Mouse (Mus musculus) G1E (cell line): ENCODE measurements at regions not wholly inside any gene's neighbourhood (a gene's known extent, or its start where the extent isn't known, plus 50 kb on each side); places are given as distances from the start of the nearest gene placed in this dataset.

Experiments used
- ATAC-seq: 2 replicates; pipeline ENCODE4 v1.8.0; 2016; ENCODE audit warnings: mild to moderate bottlenecking; ENCODE audit not compliant: insufficient number of reproducible peaks, poor library complexity, low FRiP score, severe bottlenecking; ENCODE audit errors: extremely low read depth
- DNase-seq: peaks from one replicate; pipeline ENCODE4 v3.0.0; 2012; ENCODE audit warnings: low spot score
- H3K27me3 ChIP-seq: 2 replicates; pipeline ENCODE4 v1.6.1; 2012; ENCODE audit warnings: mild to moderate bottlenecking, low read length, inconsistent platforms; ENCODE audit not compliant: insufficient read depth
- H3K36me3 ChIP-seq: replicated peaks from 2 replicates; pipeline ENCODE3; 2012; ENCODE audit warnings: mild to moderate bottlenecking, inconsistent platforms
- H3K4me1 ChIP-seq: 2 replicates; pipeline ENCODE4 v1.6.1; 2012; ENCODE audit warnings: low read depth, low read length, inconsistent platforms, mixed read lengths; ENCODE audit not compliant: insufficient read depth
- H3K4me3 ChIP-seq: 2 replicates; pipeline ENCODE4 v1.5.1; 2012; ENCODE audit warnings: low read depth, mild to moderate bottlenecking, inconsistent platforms, low read length, moderate library complexity, mixed read lengths
- H3K9me3 ChIP-seq: replicated peaks from 2 replicates; pipeline ENCODE4 v1.6.1; 2012; ENCODE audit warnings: inconsistent platforms
- CTCF ChIP-seq: IDR thresholded peaks from 2 replicates; pipeline ENCODE4 v1.5.1; 2012; ENCODE audit warnings: low read depth, low read length, inconsistent platforms, mixed read lengths
- GATA1 ChIP-seq: IDR thresholded peaks from 2 replicates; pipeline ENCODE4 v1.6.1; 2012; ENCODE audit warnings: borderline replicate concordance, low read length, inconsistent platforms, mixed read lengths
- GATA2 ChIP-seq: IDR thresholded peaks from 2 replicates; pipeline ENCODE4 v1.6.1; 2012; ENCODE audit warnings: low read depth, low read length, inconsistent platforms, borderline replicate concordance
- POLR2AphosphoS5 ChIP-seq: IDR thresholded peaks from 2 replicates; pipeline ENCODE4 v1.6.1; 2012; ENCODE audit warnings: low read depth, low read length, inconsistent platforms; ENCODE audit not compliant: insufficient replicate concordance
- TAL1 ChIP-seq: conservative IDR thresholded peaks from 2 replicates; pipeline ENCODE4 v1.6.1; 2012; ENCODE audit warnings: low read depth, low read length, inconsistent platforms, mixed read lengths

DNA sequence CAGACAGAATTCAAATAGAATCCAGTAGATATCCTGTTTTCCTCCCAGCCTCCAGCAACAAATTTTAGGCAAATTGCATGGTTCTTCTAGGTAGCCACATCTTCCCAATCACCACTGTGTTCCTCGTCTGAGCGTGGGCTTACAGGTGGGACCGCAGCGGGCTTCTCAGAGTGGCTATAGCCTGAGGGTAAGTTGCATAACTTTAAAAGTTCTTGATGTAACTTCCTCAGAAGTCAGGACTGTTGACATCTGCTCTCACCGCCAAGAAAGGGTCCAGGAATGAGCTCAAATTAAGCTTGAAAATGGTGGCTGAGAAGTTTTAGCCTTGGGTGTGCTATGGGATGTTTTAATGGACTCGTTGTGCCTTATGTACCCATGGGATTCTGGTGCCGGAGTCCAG, 377.7 kb downstream of the Gxylt1 start:
- Histone ChIP-seq H3K4me1 (no peaks in the 10 kb centered on the region), H3K4me3 (no peak overlapping the region), H3K27me3 (no peaks in the 10 kb centered on the region), H3K36me3 (no peaks in the 10 kb centered on the region), H3K9me3 (peaks cover 26% of the 10 kb centered on the region)
- DNase-seq (no peak), ATAC-seq (no peak)
- no peak for TF ChIP-seq POLR2AphosphoS5
- TF ChIP-seq GATA1: no peak
- no peak for TF ChIP-seq CTCF
- no peak for TF ChIP-seq TAL1

DNA sequence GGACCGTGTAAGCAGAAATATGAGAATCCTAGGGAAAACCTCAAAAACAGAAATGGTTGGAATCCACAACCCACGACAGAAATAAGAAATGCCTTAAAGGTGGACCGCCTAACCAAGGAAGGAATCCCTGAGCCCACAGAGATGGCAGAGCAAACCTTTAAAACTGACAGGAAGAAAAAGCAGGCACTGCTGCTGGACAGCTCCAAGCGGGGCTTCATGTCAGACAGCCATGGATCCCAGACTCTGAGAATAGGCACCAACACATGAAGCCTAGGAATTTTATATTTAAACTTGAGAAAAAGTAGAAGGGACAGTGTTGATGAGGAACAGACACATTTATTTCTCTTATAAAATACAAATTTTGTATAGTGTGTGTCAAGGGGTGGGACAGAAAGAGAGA, 379.1 kb downstream of the Gxylt1 start:
- Histone ChIP-seq H3K4me3 (no peak overlapping the region), H3K36me3 (no peaks in the 10 kb centered on the region), H3K27me3 (no peaks in the 10 kb centered on the region), H3K4me1 (no peaks in the 10 kb centered on the region), H3K9me3 (peaks cover 27% of the 10 kb centered on the region)
- ATAC-seq (no peak), DNase-seq (no peak)
- TF ChIP-seq GATA1 (no peak), POLR2AphosphoS5 (no peak)

GRCm38 (mm10) chr15:92876438-92876837, 398.5 kb downstream of the Gxylt1 start:
- TF ChIP-seq GATA2: no peak
- no peak for TF ChIP-seq GATA1
- TF ChIP-seq POLR2AphosphoS5: no peak
- TF ChIP-seq TAL1: no peak
- no peak for TF ChIP-seq CTCF
- DNase-seq (no peak), ATAC-seq (no peak)
- H3K4me1 ChIP-seq: no peaks in the 10 kb centered on the region
- no peaks in the 10 kb centered on the region for H3K36me3 ChIP-seq
- H3K27me3 ChIP-seq: no peaks in the 10 kb centered on the region
- H3K4me3 ChIP-seq: no peak overlapping the region
- H3K9me3 ChIP-seq: peaks cover 12% of the 10 kb centered on the region; the same call in 1 of the 2 replicates

DNA sequence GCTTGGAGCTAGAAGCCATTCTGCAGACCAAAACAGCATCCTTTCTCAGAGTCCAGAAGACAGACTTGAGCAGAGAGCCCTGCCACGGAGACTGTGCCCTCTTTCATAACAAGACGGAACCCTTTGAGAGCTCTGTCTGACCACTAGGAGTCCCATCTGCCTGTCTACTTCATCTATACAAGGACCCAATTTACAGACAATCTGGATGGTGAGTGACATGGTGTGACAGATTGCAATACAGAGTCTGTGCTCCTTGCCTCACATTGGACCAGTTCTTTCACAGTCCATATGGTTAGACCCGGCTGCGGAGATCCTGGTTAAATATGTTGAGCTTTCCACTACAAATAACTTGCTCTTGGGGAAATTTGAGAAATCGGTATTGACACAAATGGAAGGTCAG, 410.9 kb downstream of the Gxylt1 start:
- H3K27me3 ChIP-seq: no peaks in the 10 kb centered on the region
- H3K36me3 ChIP-seq: no peaks in the 10 kb centered on the region
- peaks cover 24% of the 10 kb centered on the region for H3K9me3 ChIP-seq
- DNase-seq (no peak), ATAC-seq (no peak)
- no peak overlapping the region for H3K4me3 ChIP-seq
- TF ChIP-seq POLR2AphosphoS5: no peak
- TF ChIP-seq GATA2: no peak
- no peak for TF ChIP-seq TAL1
- H3K4me1 ChIP-seq: no peaks in the 10 kb centered on the region

- TF ChIP-seq GATA1 (no peak), TAL1 (no peak), GATA2 (no peak), POLR2AphosphoS5 (no peak), CTCF (no peak)
- Histone ChIP-seq H3K4me3 (no peak overlapping the region), H3K4me1 (no peaks in the 10 kb centered on the region), H3K36me3 (no peaks in the 10 kb centered on the region), H3K9me3 (peaks cover 34% of the 10 kb centered on the region), H3K27me3 (no peaks in the 10 kb centered on the region)
- DNase-seq (no peak), ATAC-seq (no peak)
These were observed 424.1 kb downstream of the Gxylt1 start for GRCm38 (mm10) chr15:92850854-92851253.

DNA sequence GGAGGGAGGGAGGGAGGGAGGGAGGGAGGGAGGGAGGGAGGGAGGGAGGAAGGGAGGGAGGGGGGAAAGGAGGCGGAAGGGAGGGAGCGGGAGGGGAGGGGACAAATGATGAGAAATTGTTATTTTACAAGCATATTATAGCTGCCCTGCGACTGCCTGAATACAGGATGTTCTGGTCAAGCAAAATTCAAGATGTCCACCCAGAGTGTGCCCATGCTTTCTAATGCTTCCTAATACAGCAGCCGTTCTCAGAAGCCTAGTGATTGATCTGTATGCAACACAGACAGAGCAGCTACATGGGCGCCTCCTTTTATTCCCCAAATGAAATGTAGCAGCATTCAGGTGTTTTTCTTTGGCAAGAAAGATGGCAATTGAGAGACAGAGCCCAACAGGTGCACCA, 434.9 kb downstream of the Gxylt1 start:
- no peaks in the 10 kb centered on the region for H3K4me1 ChIP-seq
- H3K27me3 ChIP-seq: no peaks in the 10 kb centered on the region
- DNase-seq (no peak), ATAC-seq (no peak)
- no peak for TF ChIP-seq GATA2
- H3K36me3 ChIP-seq: no peaks in the 10 kb centered on the region
- H3K9me3 ChIP-seq: peaks cover 33% of the 10 kb centered on the region
- H3K4me3 ChIP-seq: no peak overlapping the region

DNA sequence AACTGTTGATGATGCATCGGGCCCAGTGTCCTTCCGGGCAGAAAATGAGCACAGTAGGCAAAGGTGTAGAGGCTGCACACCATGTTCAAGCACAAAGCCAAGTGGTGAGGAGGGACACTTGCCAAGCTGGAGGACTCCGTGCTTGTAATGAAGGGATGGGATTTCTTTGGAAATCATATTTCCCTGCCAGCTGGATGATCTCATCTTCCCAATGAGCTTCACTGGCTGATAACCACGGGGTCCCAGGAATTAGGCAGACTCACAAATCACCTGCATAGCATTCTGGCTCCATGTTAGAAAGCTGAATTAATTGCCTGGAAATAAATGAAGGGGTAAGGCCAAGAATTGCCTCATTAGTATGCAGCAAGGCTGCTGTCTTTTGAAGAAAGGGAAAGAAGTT, 435.4 kb downstream of the Gxylt1 start:
- Histone ChIP-seq H3K4me3 (no peak overlapping the region), H3K9me3 (peaks cover 32% of the 10 kb centered on the region), H3K4me1 (no peaks in the 10 kb centered on the region), H3K27me3 (no peaks in the 10 kb centered on the region), H3K36me3 (no peaks in the 10 kb centered on the region)
- ATAC-seq: no peak
- no peak for DNase-seq
- no peak for TF ChIP-seq TAL1
- TF ChIP-seq GATA2: no peak
- TF ChIP-seq CTCF: no peak
- no peak for TF ChIP-seq GATA1
- TF ChIP-seq POLR2AphosphoS5: no peak

DNA sequence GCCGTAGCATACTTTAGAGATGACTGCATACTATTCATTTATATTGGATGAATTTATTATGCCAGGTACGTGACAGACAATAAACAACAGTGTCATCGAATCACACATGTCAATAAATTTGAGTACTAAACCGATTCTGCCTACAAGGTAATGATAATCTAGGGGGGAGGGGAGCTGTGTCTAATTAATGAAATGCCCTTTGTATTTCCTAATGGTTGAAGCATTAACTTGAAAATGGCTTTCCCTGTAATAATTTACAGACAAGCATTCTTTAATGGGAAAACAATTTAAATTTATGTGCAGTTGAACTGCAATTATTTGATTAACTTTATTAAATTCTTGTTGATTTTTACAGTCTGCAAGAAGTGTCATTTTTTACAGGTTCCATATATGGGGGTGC, 429.5 kb downstream of the Pdzrn4 start:
- ATAC-seq: no peak
- no peaks in the 10 kb centered on the region for H3K27me3 ChIP-seq
- no peaks in the 10 kb centered on the region for H3K36me3 ChIP-seq
- no peak for DNase-seq
- no peaks in the 10 kb centered on the region for H3K4me1 ChIP-seq
- no peak for TF ChIP-seq CTCF
- H3K4me3 ChIP-seq: no peak overlapping the region
- peaks cover 25% of the 10 kb centered on the region for H3K9me3 ChIP-seq
